Mouse (Mus musculus): ENCODE data around the gene Adgrv1.
"Not testable (repeated sequence)": the region's sequence is repeated elsewhere in the genome, so short reads cannot be mapped to it uniquely, and the experiment has no call there.

The Adgrv1 gene

DNA sequence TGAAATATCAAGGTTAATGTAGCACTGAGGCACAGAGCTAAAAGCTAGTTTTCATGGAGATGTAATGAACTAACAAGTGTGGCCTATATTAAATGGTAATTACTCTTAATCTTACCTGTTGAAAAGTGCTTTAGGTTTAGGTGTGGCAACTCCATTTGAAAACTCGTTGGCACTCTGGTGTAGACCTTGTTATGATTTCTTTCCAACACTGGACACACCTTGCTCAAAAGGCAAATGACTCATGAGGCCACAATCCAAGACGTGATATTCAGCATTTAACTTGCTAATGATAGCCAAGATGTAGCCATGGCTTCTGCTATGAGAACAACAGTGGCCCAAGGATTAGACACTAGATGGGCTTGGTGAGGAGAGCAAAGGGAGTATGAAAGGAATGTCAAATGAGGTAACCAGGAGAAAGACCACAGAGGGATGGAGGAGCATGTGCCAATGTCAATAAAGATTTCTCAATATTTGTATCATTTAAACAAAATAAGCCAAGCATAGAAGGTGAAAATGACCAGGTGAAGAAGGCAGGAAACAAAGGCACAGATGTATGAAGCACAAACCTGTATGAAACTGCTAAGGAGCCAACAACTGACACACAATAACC is 289.9 kb downstream of the Adgrv1 start:
- no peak for DNase-seq (ENCODE audit: low read depth, low spot score)

DNA sequence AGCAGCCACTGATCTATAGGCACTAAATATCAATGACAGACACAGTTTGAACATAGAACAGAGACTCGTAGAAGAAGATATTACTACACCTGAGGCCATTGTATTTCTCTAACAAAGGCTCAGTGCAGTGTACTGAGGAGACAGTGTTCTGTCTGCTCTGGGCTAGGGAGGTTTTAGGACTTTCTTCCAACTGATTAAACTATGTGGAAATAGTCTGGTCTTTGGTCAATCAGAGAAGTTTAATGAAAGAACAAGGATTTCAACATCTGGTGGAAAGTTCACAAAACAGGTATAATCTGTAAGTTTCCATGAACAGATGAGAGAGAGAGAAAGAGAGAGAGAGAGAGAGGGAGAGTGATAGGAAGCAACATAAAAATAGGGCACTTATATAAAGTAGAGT is 297.7 kb downstream of the Adgrv1 start:
- no peak for DNase-seq (ENCODE audit: low read depth, low spot score)

DNA sequence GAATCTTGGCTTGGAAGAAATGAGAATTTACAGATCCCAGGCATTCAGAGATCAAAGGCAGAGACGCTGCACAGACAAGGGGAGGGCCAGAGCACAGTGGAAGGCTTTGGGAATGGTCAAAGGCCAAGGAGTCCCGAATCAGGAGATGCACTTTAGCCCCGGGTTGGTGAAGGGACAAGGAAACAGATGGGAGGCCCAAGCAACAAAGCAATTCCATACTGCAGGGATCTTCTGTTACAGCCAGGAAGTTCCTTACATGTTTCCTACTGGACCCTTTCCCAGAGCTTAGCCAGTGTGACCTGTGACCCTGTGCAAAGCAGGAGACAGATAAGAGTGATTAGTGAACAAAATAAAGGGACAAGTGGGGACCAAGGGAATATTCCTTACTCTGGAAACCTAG is 300.9 kb downstream of the Adgrv1 start:
- DNase-seq (ENCODE audit: low read depth, low spot score) = no peak

DNA sequence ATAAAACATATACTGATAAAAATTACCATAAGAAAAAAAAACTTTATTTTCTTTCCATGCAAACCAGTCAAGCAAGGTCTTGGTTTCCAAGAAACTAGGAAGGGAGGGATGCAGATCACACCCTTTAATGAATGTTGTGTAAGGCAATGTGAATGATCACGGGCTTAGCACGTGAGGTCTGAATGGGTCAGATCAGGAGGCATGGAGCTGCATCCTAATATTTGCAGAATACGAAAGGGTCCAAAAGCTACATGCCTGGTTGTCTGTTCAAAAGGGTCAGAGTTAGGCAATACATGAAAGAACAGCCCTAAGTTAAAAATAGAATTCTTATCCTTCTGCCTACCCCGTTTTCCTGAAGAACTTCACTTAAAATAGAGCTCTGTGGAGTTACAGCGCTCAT is 303.2 kb downstream of the Adgrv1 start:
- no peak for DNase-seq (ENCODE audit: low read depth, low spot score)

DNA sequence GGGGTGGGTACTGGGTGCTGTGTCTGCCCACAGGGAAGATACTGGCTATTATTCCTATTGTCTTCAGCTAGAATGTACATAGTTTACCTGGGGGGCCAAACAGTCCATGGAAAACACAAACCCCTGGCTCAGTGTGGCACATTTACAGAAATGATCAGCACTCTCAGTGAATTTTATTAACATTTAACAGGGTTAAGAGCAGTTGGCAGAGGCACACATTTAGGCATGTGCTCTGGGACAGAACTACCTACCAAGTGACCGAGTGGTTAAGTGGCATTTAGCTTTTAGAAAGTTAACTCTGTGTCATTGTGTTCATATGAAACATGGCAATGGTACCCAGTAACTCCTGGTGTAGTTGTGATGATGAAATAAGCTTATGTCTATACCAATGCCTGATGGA is 304.8 kb downstream of the Adgrv1 start:
- no peak for DNase-seq (ENCODE audit: low read depth, low spot score)

DNA sequence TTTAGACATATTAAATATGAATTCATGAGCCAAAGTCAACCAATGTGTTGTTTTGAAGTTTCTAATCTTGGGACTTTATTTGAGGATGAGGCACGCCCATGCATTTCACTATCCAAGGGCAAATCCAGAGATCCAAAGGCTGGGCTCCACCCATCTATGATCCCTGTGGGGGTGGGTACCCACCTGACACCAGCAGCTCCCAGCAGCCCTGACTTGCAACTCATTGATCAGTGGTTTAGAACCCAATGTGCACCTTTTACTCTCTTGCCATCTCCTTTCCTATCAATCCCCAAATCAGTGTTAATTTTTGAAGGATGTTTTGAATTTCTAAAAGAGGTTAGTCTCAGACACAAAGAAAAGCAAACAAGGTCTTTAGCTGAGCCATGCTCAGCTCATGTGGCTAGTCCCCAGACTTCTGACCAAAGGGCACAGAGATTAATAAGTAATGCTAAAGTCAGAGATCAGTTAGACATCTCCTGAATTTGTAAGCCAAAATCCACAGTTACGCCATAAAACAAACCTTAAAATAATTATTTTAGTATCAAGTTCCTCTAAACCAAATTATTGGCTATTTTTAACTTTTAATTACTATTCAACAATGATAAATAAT is 307.2 kb downstream of the Adgrv1 start:
- no peak for DNase-seq (ENCODE audit: low read depth, low spot score)

DNA sequence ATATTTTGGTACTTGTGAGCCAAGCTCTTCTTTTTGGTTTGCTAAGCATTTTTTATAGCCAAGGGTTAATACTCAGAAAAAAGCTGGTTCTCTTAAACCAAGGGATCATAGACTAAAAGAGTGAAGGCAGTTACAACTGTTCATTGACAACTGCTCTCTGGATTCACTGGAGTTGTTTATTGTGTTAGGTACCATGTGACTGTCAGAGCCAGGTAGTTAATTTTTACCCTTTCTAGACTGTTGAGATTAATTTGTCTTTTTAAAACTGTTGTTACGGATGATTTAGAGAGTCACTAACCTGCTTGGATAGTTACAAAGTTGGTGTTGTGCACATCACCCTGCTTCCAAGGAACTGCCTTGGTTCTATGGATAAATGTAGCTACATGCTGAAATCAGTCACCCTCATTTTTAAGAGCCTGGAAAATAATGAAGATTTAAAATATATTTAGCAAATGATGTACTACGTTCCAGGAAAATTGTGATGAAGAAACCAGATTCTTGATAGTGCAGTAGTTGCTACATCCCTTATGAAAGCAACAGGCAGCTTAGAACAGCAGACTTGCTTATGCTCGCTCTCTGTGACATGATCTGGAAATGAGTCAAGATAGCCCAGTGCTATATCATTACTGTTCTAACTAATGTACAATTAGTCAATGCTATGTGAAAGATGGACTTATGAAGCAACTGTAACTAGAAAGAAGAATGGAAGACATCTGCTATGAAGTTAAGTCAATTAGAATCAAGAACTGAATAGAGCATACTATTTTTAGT is 309.2 kb downstream of the Adgrv1 start:
- DNase-seq (ENCODE audit: low read depth, low spot score) = no peak

DNA sequence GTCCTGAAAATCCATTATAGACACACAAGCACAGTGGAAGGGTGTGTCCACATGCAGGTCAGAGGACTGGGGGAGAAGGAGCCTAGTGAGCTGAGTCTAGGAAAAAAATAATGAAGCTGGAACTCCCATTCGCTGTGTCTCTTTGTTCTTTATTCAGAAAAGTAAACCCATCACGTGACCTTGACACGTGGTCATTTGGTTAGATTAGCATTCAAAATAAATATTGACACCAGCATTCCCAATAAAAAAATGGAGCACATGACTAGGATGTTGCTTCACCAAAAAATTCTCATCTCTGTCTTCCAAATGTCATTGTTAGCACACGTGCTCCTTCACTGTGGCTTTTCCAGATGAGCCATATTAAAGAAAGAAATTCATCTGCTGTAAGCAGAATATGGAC is 316.4 kb downstream of the Adgrv1 start:
- no peak for DNase-seq (ENCODE audit: low read depth, low spot score)

DNA sequence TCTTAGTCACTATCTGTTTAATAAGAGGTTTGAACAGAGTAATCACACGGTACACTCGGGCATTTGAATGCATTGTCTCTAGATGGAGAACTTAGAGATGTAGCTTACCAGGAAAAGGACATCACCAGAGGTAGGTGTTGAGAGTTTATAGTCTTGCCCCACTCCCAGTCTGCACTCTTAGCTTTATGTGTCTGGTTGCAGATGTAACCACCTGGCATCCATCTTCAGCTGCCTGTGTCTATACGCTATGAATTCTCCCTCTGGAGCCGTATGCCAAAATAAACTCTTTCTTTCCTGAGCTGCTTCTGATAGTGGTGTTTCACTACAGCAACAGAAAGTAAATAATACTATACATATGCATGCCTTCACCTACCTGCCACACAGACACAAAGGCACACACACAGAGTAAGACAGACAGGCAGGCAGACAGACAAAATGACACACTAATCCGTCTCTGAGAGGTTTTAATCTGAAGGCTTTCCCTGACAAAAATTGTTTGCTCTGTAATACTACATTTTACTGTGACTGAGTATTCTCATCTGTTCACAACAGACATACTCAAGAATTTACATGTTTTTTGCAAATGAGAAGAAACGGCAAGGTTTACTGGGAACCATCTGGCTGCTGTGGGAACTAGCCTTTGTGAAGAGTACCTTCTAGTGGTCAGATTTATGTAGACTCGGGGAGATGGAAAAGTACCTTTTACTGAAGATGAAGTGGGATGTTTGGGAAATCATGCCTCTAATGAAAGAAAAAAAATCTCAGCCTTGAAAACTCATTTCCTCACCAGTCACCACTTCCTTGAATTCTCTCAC is 318.4 kb downstream of the Adgrv1 start:
- DNase-seq (ENCODE audit: low read depth, low spot score) = peak; percentile 50

DNA sequence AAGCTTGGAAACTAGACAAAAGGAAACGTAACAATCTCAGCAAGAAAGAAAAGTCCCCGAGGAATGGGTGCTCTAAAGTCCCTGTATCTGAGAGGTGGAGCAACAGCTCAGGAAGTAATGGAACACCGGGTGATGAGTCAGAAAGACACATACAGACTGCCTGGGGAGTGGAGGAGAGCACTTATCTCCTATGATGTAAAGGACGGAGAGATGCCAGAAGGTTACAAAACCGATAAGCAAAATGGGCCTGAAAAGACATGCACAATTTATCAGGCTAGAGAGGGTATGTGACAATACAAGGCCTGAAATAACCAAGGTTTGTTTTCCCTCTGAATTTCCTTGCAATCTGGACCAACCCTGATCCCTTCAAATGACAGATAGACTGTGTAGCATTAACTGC is 320.8 kb downstream of the Adgrv1 start:
- no peak for DNase-seq (ENCODE audit: low read depth, low spot score)

DNA sequence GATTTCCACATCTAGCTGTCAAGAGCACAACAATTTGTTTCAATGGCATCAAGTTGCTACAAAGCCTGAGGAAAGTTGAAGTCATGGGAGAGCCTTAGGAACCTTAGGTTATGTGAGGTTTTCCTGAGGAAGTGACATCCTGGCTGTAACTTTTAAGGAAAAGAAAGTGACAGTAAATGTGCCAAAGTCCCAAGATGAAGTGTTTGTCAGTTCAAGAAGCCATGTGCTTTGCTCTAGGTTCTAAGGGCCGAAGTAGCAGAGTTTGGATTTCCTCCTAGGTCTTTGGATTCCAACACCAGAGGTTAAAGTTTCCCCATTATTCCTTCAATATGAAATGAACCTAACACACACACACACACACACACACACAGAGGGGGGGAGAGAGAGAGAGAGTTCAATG is 332.1 kb downstream of the Adgrv1 start:
- DNase-seq (ENCODE audit: low read depth, low spot score) = no peak

DNA sequence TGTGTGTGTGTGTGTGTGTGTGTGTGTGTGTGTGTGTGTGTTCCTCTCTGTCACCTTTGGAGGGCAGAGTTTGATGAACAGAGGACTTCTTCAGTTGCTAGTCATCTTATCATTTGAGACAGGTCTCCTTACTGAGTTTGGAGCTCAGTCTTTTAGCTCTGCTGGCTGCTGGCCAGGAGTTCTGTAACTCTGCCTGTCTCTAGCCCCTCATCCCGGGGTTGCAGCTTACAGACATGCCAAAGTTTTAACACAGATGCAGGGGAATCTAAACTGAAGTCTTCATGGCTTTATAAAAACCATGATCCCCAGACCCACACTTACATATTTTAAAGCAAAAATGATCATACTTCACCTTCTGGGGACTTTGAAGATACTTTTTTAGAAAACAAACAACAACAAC is 338.8 kb downstream of the Adgrv1 start:
- no peak for DNase-seq (ENCODE audit: low read depth, low spot score)

DNA sequence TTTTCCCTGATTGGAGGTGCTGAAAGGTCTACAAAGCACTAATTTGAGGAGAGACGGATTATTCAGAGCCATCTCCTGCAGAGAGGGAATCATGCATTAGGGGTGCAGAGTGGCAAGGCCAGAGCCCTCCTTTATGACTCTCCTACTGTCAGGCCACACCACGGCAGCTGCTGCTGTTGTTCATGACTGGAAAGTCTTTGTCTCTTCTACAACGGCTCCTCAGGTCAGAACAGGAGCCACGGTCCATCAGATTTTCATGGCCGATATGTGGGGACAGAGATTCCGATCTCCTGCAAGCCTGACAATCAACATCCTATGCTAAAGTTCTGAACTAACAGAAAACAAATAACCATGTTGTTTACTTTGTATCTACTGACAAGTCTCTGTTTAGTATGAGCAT is 350.8 kb downstream of the Adgrv1 start:
- no peak for DNase-seq (ENCODE audit: low read depth, low spot score)

DNA sequence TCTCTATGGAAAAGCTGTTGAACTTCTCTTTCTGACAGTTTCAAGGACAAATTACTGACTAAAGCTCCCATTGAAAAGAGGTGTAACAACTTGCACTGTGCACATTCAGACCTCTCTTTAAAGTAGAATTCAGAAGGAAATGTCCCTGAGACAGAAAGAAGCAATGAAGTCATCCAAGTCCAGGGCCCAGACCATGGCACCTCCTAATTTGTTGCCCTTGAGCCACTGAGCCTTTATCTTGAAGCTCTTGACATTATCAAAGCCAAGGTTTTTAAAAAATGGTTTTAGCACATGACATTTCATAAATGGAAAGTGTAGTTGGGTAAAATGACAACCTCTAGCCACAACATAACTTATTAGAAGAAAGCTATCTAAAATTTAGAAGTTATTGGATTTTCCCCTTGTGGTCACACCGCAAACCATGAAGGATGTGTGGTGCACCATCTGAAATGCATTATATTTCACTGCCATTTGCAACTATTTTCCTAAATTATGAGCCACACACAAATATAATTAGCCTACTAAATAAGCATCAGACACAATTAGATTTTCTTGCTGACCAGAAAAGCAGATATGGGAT is 352.2 kb downstream of the Adgrv1 start:
- no peak for DNase-seq (ENCODE audit: low read depth, low spot score)

DNA sequence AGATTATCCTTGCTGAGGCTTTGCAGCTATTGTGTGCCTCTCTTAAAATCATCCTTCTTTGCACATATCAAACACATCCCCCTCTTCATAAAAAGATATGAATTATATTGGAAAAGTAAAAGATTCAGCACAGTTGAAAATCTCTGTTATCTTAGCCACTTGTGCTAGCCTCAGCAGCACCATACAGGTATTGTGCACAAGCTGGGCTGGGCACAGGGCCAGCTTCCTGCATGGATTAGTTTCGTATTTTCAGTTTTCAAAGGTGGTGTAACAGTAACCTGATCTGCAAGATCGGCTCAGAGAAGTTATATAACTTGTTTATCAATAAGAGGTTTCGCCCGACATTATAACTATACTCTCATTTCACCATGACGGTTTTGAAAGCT is 353.6 kb downstream of the Adgrv1 start:
- no peak for DNase-seq (ENCODE audit: low read depth, low spot score)

DNA sequence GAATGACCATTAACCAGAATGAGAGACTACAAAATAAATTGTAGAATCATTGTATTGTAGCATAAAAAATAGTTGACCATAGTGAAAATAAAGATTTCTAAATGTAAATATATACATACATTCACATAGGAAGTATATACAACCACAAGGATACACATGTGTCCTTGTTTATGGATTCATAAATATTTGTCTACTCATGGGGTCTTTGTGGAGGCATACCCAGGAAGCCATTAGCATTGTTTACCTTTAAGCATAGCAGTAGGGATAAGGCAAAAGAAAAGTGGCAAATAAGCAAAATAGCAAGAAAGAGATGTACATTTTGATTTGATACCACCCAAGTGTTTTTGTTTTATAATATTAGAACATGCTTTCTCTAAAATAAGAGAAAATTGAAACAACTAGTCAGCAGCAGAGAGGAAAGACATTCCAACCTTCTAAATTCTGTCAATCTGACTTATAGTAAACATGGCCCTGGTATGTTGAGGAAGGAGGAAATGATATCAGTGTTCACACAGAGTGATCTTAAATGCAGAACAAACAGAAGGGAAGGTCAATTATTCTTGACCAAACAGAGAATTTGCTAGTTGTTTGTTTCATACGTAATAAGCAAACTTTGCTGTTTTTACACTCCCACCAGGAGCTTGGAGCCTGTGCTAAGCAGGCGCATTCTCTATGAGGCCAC is 354.1 kb downstream of the Adgrv1 start:
- DNase-seq (ENCODE audit: low read depth, low spot score) = no peak

DNA sequence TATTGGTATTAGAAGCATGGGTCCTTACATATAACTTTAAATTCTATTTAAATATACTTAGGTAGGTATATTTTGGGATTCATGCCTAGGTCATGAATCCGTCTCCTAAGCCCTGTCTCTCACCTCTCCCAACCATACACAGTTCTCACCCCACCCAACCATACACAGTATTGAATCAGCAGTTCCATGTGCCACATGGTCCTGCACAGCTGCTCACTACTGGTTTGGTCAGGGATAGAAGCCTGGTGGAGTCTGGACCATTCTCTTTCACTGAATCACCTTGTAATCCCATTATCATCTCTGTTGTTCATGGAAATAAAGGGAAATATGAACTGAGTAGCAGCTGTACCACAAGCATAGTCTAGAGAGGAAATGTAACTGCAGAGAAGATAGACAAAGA is 359.1 kb downstream of the Adgrv1 start:
- DNase-seq (ENCODE audit: low read depth, low spot score) = no peak

DNA sequence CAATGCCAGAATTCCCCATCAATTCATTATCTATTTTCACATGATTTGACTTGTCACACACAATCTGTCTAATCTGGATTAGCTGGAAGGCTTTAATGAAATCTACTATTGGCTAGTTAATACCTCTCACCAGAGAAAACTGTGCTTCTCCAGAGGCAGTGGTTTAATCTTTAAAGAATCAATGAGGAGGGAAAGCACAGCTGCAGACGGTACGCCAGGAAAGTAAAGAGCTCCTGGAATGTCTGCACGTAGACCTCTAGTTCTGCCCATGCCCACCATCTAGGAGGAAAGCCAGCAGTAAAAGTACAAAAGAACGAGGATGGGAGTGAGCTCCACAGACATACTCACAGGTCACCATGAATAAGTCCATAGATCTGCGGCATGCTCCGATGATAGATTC is 362.6 kb downstream of the Adgrv1 start:
- no peak for DNase-seq (ENCODE audit: low read depth, low spot score)

DNA sequence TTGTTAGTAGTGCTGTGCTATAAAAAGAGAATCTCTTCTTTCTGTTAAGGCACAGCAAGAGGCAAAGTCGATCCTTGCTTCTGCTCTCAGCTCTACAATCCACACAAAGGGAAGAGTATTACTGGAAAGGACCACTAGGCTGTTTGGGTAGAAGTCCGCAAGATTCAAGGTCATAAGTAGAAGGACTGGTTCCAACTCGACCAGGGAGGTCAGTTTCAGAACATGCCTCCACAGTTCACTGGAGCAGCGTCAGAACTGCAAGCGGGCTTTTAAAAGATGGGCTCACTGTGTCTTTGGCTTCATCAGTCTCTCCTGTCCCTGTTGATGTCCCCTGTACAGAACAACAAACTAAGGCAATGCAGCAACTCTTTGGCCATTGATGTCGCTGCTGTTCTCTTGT is 363.9 kb downstream of the Adgrv1 start:
- DNase-seq (ENCODE audit: low read depth, low spot score) = no peak

DNA sequence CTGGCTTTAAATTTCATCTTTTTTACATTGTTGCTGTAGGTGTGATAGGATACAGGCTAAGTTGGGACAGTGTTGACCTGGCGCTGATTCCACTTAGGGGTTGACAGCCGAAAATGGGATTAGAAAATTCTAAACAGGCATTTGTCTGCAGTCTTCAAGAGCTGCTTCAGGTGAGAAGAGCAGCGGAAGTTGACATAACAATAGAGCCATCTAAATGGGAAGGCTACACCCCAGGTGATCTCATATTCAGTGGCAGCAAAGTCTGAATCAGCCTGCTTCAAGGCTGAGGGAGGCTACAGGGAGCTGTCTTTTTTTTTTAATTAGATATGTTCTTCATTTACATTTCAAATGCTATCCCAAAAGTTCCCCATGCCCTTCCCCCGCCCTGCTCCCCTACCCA is 365.5 kb downstream of the Adgrv1 start:
- not testable (repeated sequence) for DNase-seq (ENCODE audit: low read depth, low spot score)

DNA sequence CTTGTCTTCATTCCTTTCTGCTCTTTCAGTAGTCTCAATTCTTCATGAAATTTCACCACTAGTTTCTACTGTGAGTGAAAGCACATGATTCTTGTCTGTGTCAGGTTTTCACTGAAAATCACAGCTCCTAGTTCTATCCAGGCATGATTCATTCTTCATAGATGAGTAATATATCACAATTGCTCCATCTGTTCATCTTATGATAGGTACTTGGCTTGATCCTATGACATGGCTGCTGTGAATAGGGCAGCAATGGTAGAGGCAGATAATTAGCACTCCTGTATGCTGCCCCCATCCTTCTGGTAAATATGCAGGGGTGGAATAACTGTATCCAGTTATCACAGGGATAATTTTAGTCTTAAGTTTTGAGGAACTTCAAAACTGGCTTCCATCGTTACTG is 368.5 kb downstream of the Adgrv1 start:
- DNase-seq (ENCODE audit: low read depth, low spot score) = peak; percentile 24
